Mouse (Mus musculus): ENCODE results near the gene Eif5b. TPM values are rescaled to one million over a fixed set of nuclear protein-coding genes. Genes with fewer than 3 reads are reported as not detected.

Gene Eif5b
- polyA plus RNA-seq (2017; shearing (Covaris generic)) = 18.3 TPM

DNA sequence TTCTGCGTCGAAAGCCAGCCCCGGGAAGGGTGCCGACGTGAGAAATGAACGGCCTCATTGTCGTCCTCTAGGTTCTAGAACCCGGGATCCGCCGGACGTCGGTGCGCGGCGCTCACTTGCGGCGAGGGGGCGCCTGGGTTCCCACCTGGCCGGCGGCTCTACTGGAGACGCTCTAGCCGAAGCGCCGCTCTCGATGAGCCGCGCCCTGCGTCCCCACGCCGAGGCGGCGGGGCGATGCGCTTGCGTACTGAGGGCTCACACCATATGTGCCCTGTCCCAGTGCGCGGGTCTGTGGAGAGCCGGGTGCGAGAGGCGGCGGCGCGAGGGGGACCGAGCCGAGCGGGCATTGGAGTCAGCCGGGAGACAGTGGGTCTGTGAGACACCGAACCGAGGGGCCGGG, at the start of gene Eif5b, which contains the start of gene Txndc9:
Eif5b (plus strand) TSS at position 144 of the 400 bp plus-strand sequence.
Txndc9 (minus strand) TSS at position 27 of the 400 bp plus-strand sequence.

DNA sequence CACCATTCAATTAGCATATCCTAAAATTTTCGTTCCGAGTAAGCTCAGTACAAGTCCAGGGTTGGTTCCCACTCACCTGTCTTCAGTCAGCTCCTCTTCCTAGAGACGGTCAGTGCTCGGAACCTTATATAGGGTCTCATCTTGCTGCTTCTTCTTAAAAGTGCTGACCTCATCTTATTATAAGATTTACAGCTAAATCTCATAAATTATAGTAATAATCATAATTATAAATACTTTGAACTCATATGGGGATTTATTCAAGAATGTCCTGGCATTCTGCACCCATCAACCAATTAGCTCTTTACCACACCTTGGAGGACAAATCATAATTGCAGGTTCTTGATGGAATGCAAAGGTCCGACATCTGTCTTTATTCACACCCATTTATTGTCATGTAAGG, 40.2 kb upstream of the Eif5b start, which contains the start of gene Lyg1:
Lyg1 (minus strand) TSS at position 101 of the 400 bp plus-strand sequence.

Other genes starting within 250 kb of the Eif5b start
- 2.0 TPM for gene Tsga10, start 131.6 kb upstream of the Eif5b start, polyA plus RNA-seq (2017; shearing (Covaris generic))
- 0.66 TPM for gene Lipt1, start 126.3 kb upstream of the Eif5b start, polyA plus RNA-seq (2017; shearing (Covaris generic))
- gene Mitd1, start 107.6 kb upstream of the Eif5b start, polyA plus RNA-seq (2017; shearing (Covaris generic)) = 37.4 TPM
- 62.5 TPM for gene Mrpl30, start 107.5 kb upstream of the Eif5b start, polyA plus RNA-seq (2017; shearing (Covaris generic))
- not detected for gene Lyg2, start 81.5 kb upstream of the Eif5b start, polyA plus RNA-seq (2017; shearing (Covaris generic))
- not detected for gene Lyg1, start 40.3 kb upstream of the Eif5b start, polyA plus RNA-seq (2017; shearing (Covaris generic))
- gene Txndc9, start 117 bp upstream of the Eif5b start, polyA plus RNA-seq (2017; shearing (Covaris generic)) = 94.7 TPM
- 30.3 TPM for gene Rev1, start 131.8 kb downstream of the Eif5b start, polyA plus RNA-seq (2017; shearing (Covaris generic))